Comparison of ENCODE assay signal across 17 mouse cellular contexts in the genomic region with DNA sequence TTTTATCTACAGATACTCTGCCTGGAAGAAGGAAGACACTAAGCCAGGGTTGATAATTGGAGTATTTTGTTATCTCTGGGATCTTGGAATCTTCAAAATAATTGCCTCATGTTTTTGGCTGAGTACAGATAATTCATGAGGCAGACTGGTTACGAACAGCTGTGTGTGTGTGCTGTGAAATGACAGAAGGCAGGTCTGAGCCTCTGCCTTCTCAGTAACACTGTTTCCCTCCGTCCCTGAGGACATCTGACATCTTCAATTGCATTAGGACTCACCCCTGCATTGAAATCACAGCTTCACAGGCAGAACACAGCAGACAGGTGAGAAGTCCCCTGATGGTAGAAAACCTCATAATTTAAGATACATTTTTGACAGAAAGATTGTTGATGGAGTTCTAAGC.
"Had no signal": no experiment of that assay in that cellular context is flagged by ENCODE, and none has a peak within 500 bp of the region (broad histone marks: within the 10 kb centered on the region; RNA-seq: fewer than 3 reads in every experiment).

No protein-coding gene starts in this region.

- H3K9me3 ChIP-seq: kidney, embryonic 15.5 days; limb, embryonic 12.5 days; liver, embryonic 13.5 days; lung, embryonic 15.5 days; megakaryocyte, embryonic 14.5 days; neural tube, embryonic 15.5 days; stomach, embryonic 15.5 days had no signal

- H3K4me2 ChIP-seq: kidney, embryonic 15.5 days; limb, embryonic 12.5 days; liver, embryonic 13.5 days; lung, embryonic 15.5 days; neural tube, embryonic 15.5 days; stomach, embryonic 15.5 days had no signal

- ATAC-seq: liver, postnatal 0 days had no signal

- H3K4me3 ChIP-seq: kidney, embryonic 15.5 days; limb, embryonic 12.5 days; liver, embryonic 13.5 days; lung, embryonic 15.5 days; megakaryocyte, embryonic 14.5 days; myocyte; neural tube, embryonic 15.5 days; stomach, embryonic 15.5 days had no signal

- DNase-seq: kidney, adult 2 months; kidney, postnatal 14 days; layer of hippocampus, postnatal 36 days; liver; liver, embryonic 13.5 days; liver, postnatal 0 days; lung, postnatal 14 days; thymus, adult 2 months; thymus, postnatal 25 days had no signal

- H3K27ac ChIP-seq: kidney, embryonic 15.5 days; limb, embryonic 12.5 days; liver, embryonic 13.5 days; lung, embryonic 15.5 days; macrophage; neural tube, embryonic 15.5 days; stomach, embryonic 15.5 days had no signal

- H3K9ac ChIP-seq: kidney, embryonic 15.5 days; limb, embryonic 12.5 days; liver, embryonic 13.5 days; liver, postnatal 0 days; lung, embryonic 15.5 days; neural tube, embryonic 15.5 days; stomach, embryonic 15.5 days had no signal

- H3K27me3 ChIP-seq: kidney, embryonic 15.5 days; limb, embryonic 12.5 days; liver, embryonic 13.5 days; lung, embryonic 15.5 days; megakaryocyte, embryonic 14.5 days; neural tube, embryonic 15.5 days; stomach, embryonic 15.5 days had no signal

- H3K4me1 ChIP-seq: kidney, embryonic 15.5 days; limb, embryonic 12.5 days; liver, embryonic 13.5 days; lung, embryonic 15.5 days; megakaryocyte, embryonic 14.5 days; neural tube, embryonic 15.5 days; stomach, embryonic 15.5 days had no signal

- H3K36me3 ChIP-seq: kidney, embryonic 15.5 days; limb, embryonic 12.5 days; liver, embryonic 13.5 days; lung, embryonic 15.5 days; neural tube, embryonic 15.5 days; stomach, embryonic 15.5 days had no signal
